Mouse (Mus musculus) cerebellum, postnatal 4 days (tissue): ENCODE measurements at regions not wholly inside any gene's neighbourhood (a gene's known extent, or its start where the extent isn't known, plus 50 kb on each side); places are given as distances from the start of the nearest gene placed in this dataset.

ENCODE experiments used
- DNase-seq, 2 experiments: peaks; one replicate each; pipeline ENCODE4 v3.0.0; 2022; ENCODE audit warnings: low spot score in 2 of 2, mixed read lengths in 1 of 2

- no peak for DNase-seq
Measured at GRCm38 (mm10) chr7:70481880-70482279, 115.3 kb upstream of the Nr2f2 start.

GRCm38 (mm10) chr7:70472786-70473185, 106.3 kb upstream of the Nr2f2 start:
- DNase-seq = no peak

GRCm38 (mm10) chr7:70470557-70470956, 104.0 kb upstream of the Nr2f2 start:
- DNase-seq = no peak

- DNase-seq = no peak
Measured at GRCm38 (mm10) chr7:70462131-70462530, 95.6 kb upstream of the Nr2f2 start.

GRCm38 (mm10) chr7:70454525-70454924, 88.0 kb upstream of the Nr2f2 start:
- DNase-seq = peak in 1 of 2 experiments; percentile 6

GRCm38 (mm10) chr7:70452816-70453215, 86.3 kb upstream of the Nr2f2 start:
- no peak for DNase-seq

- DNase-seq = no peak
Measured at GRCm38 (mm10) chr7:70438908-70439307, 72.4 kb upstream of the Nr2f2 start.

- DNase-seq = no peak
Measured at GRCm38 (mm10) chr7:70433838-70434237, 67.3 kb upstream of the Nr2f2 start.

- DNase-seq = no peak
Measured at GRCm38 (mm10) chr7:70433358-70433757, 66.8 kb upstream of the Nr2f2 start.

GRCm38 (mm10) chr7:70431712-70432111, 65.2 kb upstream of the Nr2f2 start:
- no peak for DNase-seq

GRCm38 (mm10) chr7:70429326-70429725, 62.8 kb upstream of the Nr2f2 start:
- no peak for DNase-seq

- DNase-seq = no peak
Measured at GRCm38 (mm10) chr7:70424231-70424620, 57.7 kb upstream of the Nr2f2 start.

GRCm38 (mm10) chr7:70423524-70424230, 57.1 kb upstream of the Nr2f2 start:
- DNase-seq = no peak

GRCm38 (mm10) chr7:70416185-70416941, 49.8 kb upstream of the Nr2f2 start:
- DNase-seq = no peak
